Mouse (Mus musculus) kidney, embryonic 14.5 days (tissue): ENCODE measurements around the gene Nup214. TPM values are rescaled to one million over a fixed set of nuclear protein-coding genes. Genes with fewer than 3 reads are reported as not detected.
A peak's percentile ranks its signal among the peaks of the same experiment; 100 is the strongest.

ENCODE experiments used
- ATAC-seq: fragments of 200-750 bp; cut with Nextera tagmentation; 2 replicates; pipeline ENCODE4 v1.8.0; 2017; ENCODE audit warnings: moderate number of reproducible peaks, mild to moderate bottlenecking, moderate TSS enrichment, moderate library complexity; ENCODE audit not compliant: low FRiP score, low TSS enrichment
- H3K27ac ChIP-seq: fragments of 300-500 bp; sonication (generic); 2 replicates; pipeline ENCODE4 v1.5.1; 2014; ENCODE audit warnings: low read depth, mild to moderate bottlenecking, low read length, moderate library complexity, mixed read lengths
- H3K27me3 ChIP-seq: fragments of 300-500 bp; sonication (generic); 2 replicates; pipeline ENCODE4 v1.6.1; 2014; ENCODE audit warnings: mild to moderate bottlenecking, low read length; ENCODE audit not compliant: control insufficient read depth, insufficient read depth
- H3K36me3 ChIP-seq: fragments of 300-500 bp; sonication (generic); 2 replicates; pipeline ENCODE4 v1.6.1; 2014; ENCODE audit warnings: low read length, mixed read lengths; ENCODE audit not compliant: control insufficient read depth, insufficient read depth
- H3K4me1 ChIP-seq: fragments of 300-500 bp; sonication (generic); 2 replicates; pipeline ENCODE4 v1.6.1; 2014; ENCODE audit warnings: low read length, mixed read lengths; ENCODE audit not compliant: control insufficient read depth, insufficient read depth
- H3K4me2 ChIP-seq: fragments of 300-500 bp; sonication (generic); replicated peaks from 2 replicates; pipeline ENCODE4 v1.6.1; 2014; ENCODE audit warnings: low read depth, mild to moderate bottlenecking, low read length
- H3K4me3 ChIP-seq: fragments of 300-500 bp; sonication (generic); 2 replicates; pipeline ENCODE4 v1.5.1; 2014; ENCODE audit warnings: mild to moderate bottlenecking, low read length
- H3K9ac ChIP-seq: fragments of 300-500 bp; sonication (generic); 2 replicates; pipeline ENCODE4 v1.6.1; 2014; ENCODE audit warnings: low read depth, mild to moderate bottlenecking, low read length, moderate library complexity
- H3K9me3 ChIP-seq: fragments of 300-500 bp; sonication (generic); 2 replicates; pipeline ENCODE4 v1.6.1; 2016; ENCODE audit warnings: low read length; ENCODE audit not compliant: control insufficient read depth
- WGBS: fragments of 180-500 bp; shearing (Covaris S2); extraction: QIAGEN DNeasy Blood & Tissue Kit; methylation state at CpG from one replicate; pipeline ENCODE4 v1.1.7; 2014; 5-methylcytosine and 5-hydroxymethylcytosine counted together
- polyA plus RNA-seq: library from polyadenylated mRNA; unstranded; fragments of >200 nt; fragmentation: Nextera tagmentation; extraction: Ambion mirVana; gene quantifications from 2 replicates; pipeline ENCODE4 v1.2.1, GENCODE M21; 2014

The Nup214 gene
- polyA plus RNA-seq, 1 experiment from 2014 or later: 97.4 TPM

GRCm38 (mm10) chr2:32085231-32085630 is 111.0 kb downstream of the Nup214 start:
- no peaks in the 10 kb centered on the region for H3K9me3 ChIP-seq
- H3K27ac ChIP-seq: no peak overlapping the region
- H3K36me3 ChIP-seq: no peaks in the 10 kb centered on the region
- no peak overlapping the region for H3K4me3 ChIP-seq
- H3K4me1 ChIP-seq: peaks cover 21% of the 10 kb centered on the region
- no peak overlapping the region for H3K4me2 ChIP-seq
- peaks cover 57% of the 10 kb centered on the region for H3K27me3 ChIP-seq
- H3K9ac ChIP-seq: no peak overlapping the region
- WGBS: 85% methylated on average over 2 of the region's 2 CpGs
- no peak for ATAC-seq

DNA sequence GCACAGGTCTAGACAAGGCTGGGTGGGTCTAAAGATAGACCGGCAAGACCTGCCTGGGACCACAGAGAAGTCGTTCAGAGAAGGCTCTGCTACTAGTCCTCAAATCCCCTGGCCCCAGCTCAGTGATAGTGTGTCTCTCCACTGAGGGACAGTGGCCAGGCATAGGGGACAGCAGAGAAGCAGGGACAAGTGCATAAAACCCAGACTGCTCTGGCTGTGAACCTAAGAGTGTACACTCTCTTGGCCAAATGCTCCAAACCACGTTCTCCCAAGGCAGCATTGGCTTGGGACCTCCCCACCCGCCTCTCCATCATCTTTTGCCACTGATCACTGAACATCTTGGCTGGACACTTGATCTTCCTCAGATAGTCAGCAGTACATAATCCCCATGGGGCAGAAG is 113.4 kb downstream of the Nup214 start:
- Histone ChIP-seq H3K4me3 (no peak overlapping the region), H3K36me3 (no peaks in the 10 kb centered on the region), H3K4me1 (peaks cover 21% of the 10 kb centered on the region), H3K9ac (no peak overlapping the region), H3K4me2 (no peak overlapping the region), H3K9me3 (no peaks in the 10 kb centered on the region), H3K27ac (no peak overlapping the region), H3K27me3 (peaks cover 49% of the 10 kb centered on the region)
- 52% methylated on average over 4 of the region's 4 CpGs for WGBS
- no peak for ATAC-seq

DNA sequence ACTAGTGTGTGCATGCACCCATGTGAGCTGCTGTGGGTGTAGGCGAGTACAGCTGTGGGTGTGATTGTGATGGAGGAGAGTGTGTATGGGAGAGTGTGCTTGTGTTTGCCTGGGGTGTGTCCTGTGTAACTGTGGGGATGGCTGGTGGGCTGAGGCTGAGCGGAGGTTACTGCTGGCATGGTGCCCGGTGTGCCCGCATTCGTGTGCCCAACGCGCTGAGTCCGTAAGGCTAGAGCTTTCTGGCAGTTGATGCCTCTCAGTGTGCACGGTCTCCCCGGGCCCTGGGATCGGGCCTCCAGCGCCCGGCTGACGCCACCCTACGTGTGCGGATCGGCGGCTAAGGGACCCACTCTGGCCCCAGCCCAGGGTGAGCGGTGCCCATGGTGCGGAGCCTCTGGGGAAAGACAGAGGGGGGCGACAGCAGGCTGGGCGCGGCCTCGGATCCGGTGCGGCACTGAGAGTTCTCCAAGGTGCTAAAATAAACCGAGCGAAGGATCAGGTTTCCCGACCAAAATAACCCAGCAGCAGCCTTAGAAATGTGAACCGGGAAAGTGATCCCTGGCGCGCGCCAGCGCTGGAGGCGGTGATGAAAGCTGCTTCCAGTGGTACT is 114.2 kb downstream of the Nup214 start:
- Histone ChIP-seq H3K27me3 (peaks cover 41% of the 10 kb centered on the region), H3K4me1 (peaks cover 19% of the 10 kb centered on the region), H3K9me3 (no peaks in the 10 kb centered on the region), H3K4me3 (peak overlapping the region; percentile 20; the same call in 1 of the 2 replicates), H3K4me2 (peak overlapping the region; percentile 34), H3K27ac (no peak overlapping the region), H3K9ac (no peak overlapping the region), H3K36me3 (no peaks in the 10 kb centered on the region)
- 6% methylated on average over 33 of the region's 35 CpGs for WGBS
- ATAC-seq: peak; percentile 48; the same call in 1 of the 2 replicates

- H3K27ac ChIP-seq: no peak overlapping the region
- no peaks in the 10 kb centered on the region for H3K36me3 ChIP-seq
- H3K4me1 ChIP-seq: peaks cover 12% of the 10 kb centered on the region
- no peak overlapping the region for H3K9ac ChIP-seq
- no peaks in the 10 kb centered on the region for H3K9me3 ChIP-seq
- WGBS: 79% methylated on average over 3 of the region's 3 CpGs
- H3K4me3 ChIP-seq: no peak overlapping the region
- peaks cover 30% of the 10 kb centered on the region for H3K27me3 ChIP-seq
- H3K4me2 ChIP-seq: no peak overlapping the region
- ATAC-seq: no peak
Measured at GRCm38 (mm10) chr2:32089606-32090005, 115.4 kb downstream of the Nup214 start.

- no peak for ATAC-seq
- WGBS: 87% methylated on average over 2 of the region's 2 CpGs
- H3K27ac ChIP-seq: no peak overlapping the region
Measured at GRCm38 (mm10) chr2:32090145-32090544, 115.9 kb downstream of the Nup214 start.

GRCm38 (mm10) chr2:32091956-32092355 is 117.7 kb downstream of the Nup214 start:
- no peaks in the 10 kb centered on the region for H3K36me3 ChIP-seq
- H3K9ac ChIP-seq: no peak overlapping the region
- no peak overlapping the region for H3K4me2 ChIP-seq
- H3K4me3 ChIP-seq: no peak overlapping the region
- no peak overlapping the region for H3K27ac ChIP-seq
- H3K9me3 ChIP-seq: no peaks in the 10 kb centered on the region
- ATAC-seq: no peak
- peaks cover 12% of the 10 kb centered on the region for H3K4me1 ChIP-seq
- 63% methylated on average over 3 of the region's 3 CpGs for WGBS
- peaks cover 20% of the 10 kb centered on the region for H3K27me3 ChIP-seq

More at GRCm38 (mm10) chr2:32090145-32090544, 115.9 kb downstream of the Nup214 start:
- Histone ChIP-seq H3K36me3 (no peaks in the 10 kb centered on the region), H3K9me3 (no peaks in the 10 kb centered on the region), H3K9ac (no peak overlapping the region), H3K4me1 (peaks cover 12% of the 10 kb centered on the region), H3K4me2 (no peak overlapping the region), H3K4me3 (no peak overlapping the region), H3K27me3 (peaks cover 29% of the 10 kb centered on the region)

DNA sequence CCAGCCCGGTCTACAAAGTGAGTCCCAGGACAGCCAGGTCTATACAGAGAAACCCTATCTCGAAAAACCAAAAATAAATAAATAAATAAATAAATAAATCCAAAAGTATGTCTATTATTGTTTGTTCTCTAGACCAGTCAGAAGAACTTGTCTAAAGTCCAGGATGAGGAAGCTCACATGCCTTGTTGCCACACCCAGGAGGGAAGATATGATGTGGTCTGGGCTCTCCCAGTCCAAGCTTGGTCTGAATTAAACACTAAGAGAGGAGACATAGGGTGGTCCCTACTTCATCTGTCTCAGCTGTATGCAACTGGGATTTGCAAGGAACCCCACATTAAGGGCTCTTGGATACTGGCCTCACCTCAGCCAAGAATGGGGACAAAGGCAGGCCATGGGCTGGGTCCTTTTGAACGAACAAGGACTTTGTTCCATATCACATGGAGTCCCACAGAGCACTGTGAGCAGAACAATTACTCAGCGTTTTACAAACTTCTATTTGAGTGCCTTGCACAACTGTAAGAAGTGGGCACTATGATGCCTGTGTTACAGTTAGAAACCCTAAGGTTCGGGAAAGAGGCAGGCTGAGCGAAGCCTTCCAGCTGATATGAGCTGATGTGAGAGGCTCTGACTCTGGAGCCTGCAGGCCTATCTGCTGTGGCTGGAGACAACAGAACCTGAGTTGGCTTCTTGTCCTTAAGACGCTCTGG is 119.9 kb downstream of the Nup214 start:
- H3K27me3 ChIP-seq: peaks cover 7% of the 10 kb centered on the region; the same call in 1 of the 2 replicates
- H3K9me3 ChIP-seq: no peaks in the 10 kb centered on the region
- H3K4me2 ChIP-seq: no peak overlapping the region
- no peak overlapping the region for H3K27ac ChIP-seq
- 88% methylated on average over 7 of the region's 7 CpGs for WGBS
- no peaks in the 10 kb centered on the region for H3K4me1 ChIP-seq
- H3K36me3 ChIP-seq: no peaks in the 10 kb centered on the region
- H3K9ac ChIP-seq: no peak overlapping the region
- no peak overlapping the region for H3K4me3 ChIP-seq
- no peak for ATAC-seq

GRCm38 (mm10) chr2:32095351-32096121 is 121.3 kb downstream of the Nup214 start, which contains the start of gene Plpp7:
Gene Plpp7 (plus strand): TSS chr2:32095528.
- H3K4me1 ChIP-seq: no peaks in the 10 kb centered on the region
- ATAC-seq: peak; percentile 81
- WGBS: 58% methylated on average over 22 of the region's 22 CpGs
- H3K9ac ChIP-seq: peak within 1 kb of the TSS; percentile 44; the same call in 1 of the 2 replicates
- H3K4me3 ChIP-seq: peak within 1 kb of the TSS; percentile 28
- H3K4me2 ChIP-seq: peak within 1 kb of the TSS; percentile 33
- no peaks in the 10 kb centered on the region for H3K9me3 ChIP-seq
- H3K36me3 ChIP-seq: no peaks in the 10 kb centered on the region
- H3K27ac ChIP-seq: no peak within 1 kb of the TSS
- 0 out of 2 replicates have a peak, but pooled peaks cover 2% of the 10 kb centered on the region for H3K27me3 ChIP-seq
